Mouse (Mus musculus): ENCODE measurements at regions not wholly inside any gene's neighbourhood (a gene's known extent, or its start where the extent isn't known, plus 50 kb on each side); places are given as distances from the start of the nearest gene placed in this dataset.

DNA sequence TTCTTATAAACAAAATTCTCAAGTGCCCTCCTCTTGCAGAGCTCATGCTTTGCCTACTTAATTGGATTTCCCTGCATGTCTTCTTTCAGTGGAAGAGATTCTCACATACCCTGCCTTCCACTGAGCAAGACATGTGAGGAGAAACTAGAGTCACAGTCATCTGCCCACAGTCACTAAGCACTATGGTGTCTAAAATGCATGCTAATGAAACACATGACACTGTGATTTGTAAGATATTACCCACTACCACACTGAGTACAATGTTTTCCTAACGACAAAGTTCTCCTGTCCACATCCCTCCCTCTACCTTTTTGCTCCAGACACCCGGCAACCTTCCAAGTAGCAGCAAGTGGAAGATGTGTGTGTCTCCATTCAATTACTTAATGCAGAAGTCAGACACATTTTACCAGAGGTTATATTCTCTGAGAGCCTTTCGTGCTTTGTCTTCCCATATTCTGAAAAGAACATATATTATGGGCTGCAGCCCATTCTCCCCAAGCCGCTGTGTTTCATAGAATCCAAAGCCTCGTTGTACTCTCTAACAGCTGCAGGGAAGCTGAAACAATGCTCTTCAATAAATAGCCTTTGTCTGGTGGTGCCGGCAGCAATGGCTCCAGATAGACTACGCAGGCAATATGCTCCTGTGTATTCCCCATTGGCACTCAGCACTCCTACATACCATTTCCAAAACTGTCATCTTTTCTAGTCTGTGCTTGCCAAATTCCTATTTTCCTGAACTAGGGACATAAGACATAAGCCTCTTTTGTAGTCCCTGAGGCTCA lies 670.7 kb downstream of the Poteg start:
- Histone ChIP-seq H3K4me2 (replicated peaks) (no peak overlapping the region), H3K4me1 (no peaks in the 10 kb centered on the region), H3K9me3 (no peaks in the 10 kb centered on the region), H3K27me3 (no peaks in the 10 kb centered on the region), H3K9ac (no peak overlapping the region), H3K27ac (no peak overlapping the region), H3K36me3 (no peaks in the 10 kb centered on the region), H3K4me3 (no peak overlapping the region)
- 81% methylated on average over 7 of the region's 7 CpGs for WGBS
- no peak for ATAC-seq (ENCODE audit: low FRiP score, low read depth)

DNA sequence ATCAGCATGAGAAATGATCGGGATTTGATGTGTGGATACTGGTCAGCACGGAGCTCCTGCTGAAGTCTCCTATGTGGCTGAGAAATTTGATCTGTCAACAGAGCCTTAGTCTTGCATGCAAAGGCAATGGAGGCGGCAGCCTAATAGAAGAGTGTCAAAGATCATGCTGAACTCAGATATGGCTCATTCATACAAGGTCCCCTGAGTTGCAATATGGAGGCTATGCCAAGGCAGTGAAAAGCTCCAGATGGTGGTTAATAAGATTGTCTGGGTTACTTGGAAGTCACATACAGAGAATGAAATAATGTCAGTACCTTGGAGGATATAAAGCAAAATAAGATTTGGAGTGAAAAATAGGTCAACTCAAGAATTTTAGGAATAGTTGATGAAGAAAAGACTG lies 677.6 kb downstream of the Poteg start:
- no peak for ATAC-seq (ENCODE audit: low FRiP score, low read depth)
- no peaks in the 10 kb centered on the region for H3K27me3 ChIP-seq

DNA sequence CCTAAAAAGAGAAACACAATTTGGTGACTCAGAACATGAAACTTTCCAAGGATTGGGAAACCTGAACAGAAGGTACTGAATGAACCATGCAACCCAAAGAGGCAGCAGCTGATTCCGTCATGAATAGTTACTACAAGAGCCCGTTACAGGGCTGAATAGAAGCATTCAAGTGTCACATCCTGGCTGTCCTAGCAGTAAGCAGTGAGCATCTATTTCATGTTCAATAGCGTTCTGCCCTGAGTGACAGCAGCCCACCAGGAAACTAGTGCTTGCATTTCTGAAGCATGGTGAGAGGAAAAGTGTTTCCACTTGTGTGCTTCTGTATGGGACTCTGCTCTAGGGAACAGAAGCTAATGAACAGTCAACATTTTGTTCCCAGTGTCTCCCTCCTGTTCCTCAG lies 694.4 kb downstream of the Poteg start:
- Histone ChIP-seq H3K36me3 (no peaks in the 10 kb centered on the region), H3K4me2 (replicated peaks) (no peak overlapping the region), H3K9me3 (no peaks in the 10 kb centered on the region), H3K4me3 (no peak overlapping the region), H3K9ac (no peak overlapping the region), H3K4me1 (no peaks in the 10 kb centered on the region), H3K27me3 (no peaks in the 10 kb centered on the region), H3K27ac (no peak overlapping the region)
- WGBS, result 73% methylated on average over 3 of the region's 3 CpGs
- no peak for ATAC-seq (ENCODE audit: low FRiP score, low read depth)

More for the DNA sequence above, 677.6 kb downstream of the Poteg start:
- Histone ChIP-seq H3K4me1 (no peaks in the 10 kb centered on the region), H3K4me2 (replicated peaks) (no peak overlapping the region), H3K4me3 (no peak overlapping the region), H3K9me3 (no peaks in the 10 kb centered on the region), H3K9ac (no peak overlapping the region), H3K36me3 (no peaks in the 10 kb centered on the region), H3K27ac (no peak overlapping the region)
- 65% methylated on average over 3 of the region's 3 CpGs for whole genome bisulfite sequencing

DNA sequence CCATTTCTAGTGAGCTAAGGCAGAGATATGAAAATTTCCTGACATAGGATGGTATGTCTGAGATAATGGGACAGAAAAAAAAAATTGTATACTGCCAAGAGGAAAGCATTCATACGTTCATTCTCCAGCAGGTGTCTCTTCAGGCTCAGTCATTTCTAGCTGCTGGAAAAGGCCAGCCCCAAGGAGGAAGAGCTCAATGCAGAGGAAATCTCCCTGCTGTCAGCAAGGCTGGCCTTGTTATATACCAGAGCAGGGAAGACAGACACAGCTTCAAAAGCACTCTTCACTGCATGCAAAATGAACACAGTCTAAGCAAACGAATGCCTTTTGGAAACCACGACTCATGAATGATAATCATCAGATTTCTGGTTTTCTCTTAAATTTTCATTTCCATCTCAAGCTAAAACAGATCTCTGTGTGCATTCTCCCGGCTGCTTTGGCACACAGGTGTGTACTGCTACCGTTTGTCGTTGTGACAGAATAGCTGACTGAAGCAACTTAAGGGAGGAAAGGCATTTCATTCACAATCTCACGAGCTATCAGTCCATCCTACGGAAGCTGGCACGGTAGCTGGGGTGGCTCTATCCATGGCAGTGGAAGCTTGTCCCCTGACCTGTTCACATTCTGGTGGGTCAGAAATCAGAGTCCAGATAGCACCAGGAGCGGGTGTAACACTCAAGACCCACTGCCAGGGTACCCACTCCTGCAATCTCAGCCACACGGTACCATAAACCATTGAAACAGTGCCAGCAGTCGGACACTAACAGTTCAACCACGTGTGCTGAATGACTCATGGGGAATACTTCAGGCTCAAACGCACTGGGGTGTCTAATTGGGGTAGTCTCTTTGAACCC lies 701.4 kb downstream of the Poteg start:
- 70% methylated on average over 14 of the region's 14 CpGs for whole genome bisulfite sequencing
- no peaks in the 10 kb centered on the region for H3K4me1 ChIP-seq
- H3K4me2 ChIP-seq (replicated peaks), result no peak overlapping the region
- no peaks in the 10 kb centered on the region for H3K27me3 ChIP-seq
- no peaks in the 10 kb centered on the region for H3K36me3 ChIP-seq
- H3K4me3 ChIP-seq, result no peak overlapping the region
- no peak overlapping the region for H3K27ac ChIP-seq
- H3K9me3 ChIP-seq, result no peaks in the 10 kb centered on the region
- no peak overlapping the region for H3K9ac ChIP-seq
- ATAC-seq (ENCODE audit: low FRiP score, low read depth), result no peak; the same call in 1 of the 2 replicates

DNA sequence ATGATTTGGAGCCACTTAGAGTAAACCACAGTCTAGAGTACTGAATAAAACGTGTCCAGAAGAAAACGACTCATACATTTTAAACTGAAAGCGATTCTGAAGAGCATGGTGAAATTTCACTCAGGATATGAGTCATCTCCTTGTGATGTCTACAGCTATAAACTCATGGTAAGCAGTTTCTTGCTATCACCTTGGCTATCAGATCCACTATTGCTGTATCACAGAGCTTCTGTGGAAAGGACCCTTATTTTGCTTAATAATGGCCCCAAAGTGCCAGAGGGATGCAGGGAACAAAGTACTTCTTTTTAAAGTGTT lies 701.9 kb downstream of the Poteg start:
- Histone ChIP-seq H3K4me3 (no peak overlapping the region), H3K4me2 (replicated peaks) (no peak overlapping the region), H3K9me3 (no peaks in the 10 kb centered on the region), H3K4me1 (no peaks in the 10 kb centered on the region), H3K27ac (no peak overlapping the region), H3K9ac (no peak overlapping the region), H3K27me3 (no peaks in the 10 kb centered on the region), H3K36me3 (no peaks in the 10 kb centered on the region)
- 72% methylated on average over 3 of the region's 3 CpGs for WGBS
- no peak for ATAC-seq (ENCODE audit: low FRiP score, low read depth)

DNA sequence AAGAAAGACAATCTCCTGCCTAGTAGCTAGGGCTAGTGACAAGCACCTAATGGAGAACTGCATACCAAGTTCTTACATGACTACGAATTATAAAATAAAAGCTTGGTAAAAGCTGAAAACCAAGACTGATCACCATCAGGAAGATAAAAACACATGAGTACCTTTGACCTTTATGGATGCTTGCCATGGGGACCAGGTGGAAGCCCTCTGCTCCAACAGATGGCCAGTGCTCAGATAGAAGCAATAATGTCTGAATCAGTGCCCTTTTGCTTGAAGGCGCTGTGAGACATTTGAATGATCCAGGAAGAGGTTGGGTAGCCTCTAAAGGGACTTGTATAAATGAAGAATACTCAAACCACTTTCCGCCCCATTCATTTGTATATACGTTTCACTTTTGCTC lies 713.2 kb downstream of the Poteg start:
- Histone ChIP-seq H3K27me3 (no peaks in the 10 kb centered on the region), H3K4me3 (no peak overlapping the region), H3K4me1 (no peaks in the 10 kb centered on the region), H3K36me3 (no peaks in the 10 kb centered on the region), H3K4me2 (replicated peaks) (no peak overlapping the region), H3K27ac (no peak overlapping the region), H3K9me3 (no peaks in the 10 kb centered on the region), H3K9ac (no peak overlapping the region)
- no peak for ATAC-seq (ENCODE audit: low FRiP score, low read depth)
- 85% methylated on average over 4 of the region's 4 CpGs for WGBS

DNA sequence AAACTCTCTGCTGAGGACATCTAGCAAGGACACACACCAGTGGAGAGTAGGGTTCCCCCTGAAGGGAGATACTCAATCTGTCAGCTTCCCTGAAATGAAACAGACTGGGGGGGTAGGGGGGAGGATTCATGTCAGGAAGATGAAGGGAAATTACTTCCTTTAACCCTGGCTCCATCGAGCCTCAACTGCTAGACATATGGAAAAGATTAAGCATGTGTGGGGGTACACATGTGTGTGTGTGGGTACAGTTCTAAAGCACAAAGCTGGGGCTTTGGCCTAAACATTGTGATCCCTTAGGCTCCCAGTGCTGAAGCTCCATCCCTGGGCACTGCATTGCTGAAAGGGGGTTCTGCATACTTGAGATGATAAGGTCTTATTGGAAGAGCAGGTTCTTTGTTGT lies 720.6 kb downstream of the Poteg start:
- 13% methylated on average over 1 of the region's 1 CpGs for WGBS
- no peak overlapping the region for H3K4me2 ChIP-seq (replicated peaks)
- H3K27me3 ChIP-seq, result no peaks in the 10 kb centered on the region
- no peak overlapping the region for H3K4me3 ChIP-seq
- 0 out of 2 replicates have a peak, but pooled peaks cover 3% of the 10 kb centered on the region for H3K4me1 ChIP-seq
- ATAC-seq (ENCODE audit: low FRiP score, low read depth), result no peak
- no peaks in the 10 kb centered on the region for H3K9me3 ChIP-seq
- no peaks in the 10 kb centered on the region for H3K36me3 ChIP-seq
- no peak overlapping the region for H3K27ac ChIP-seq
- H3K9ac ChIP-seq, result no peak overlapping the region

- H3K4me2 ChIP-seq (replicated peaks), result no peak overlapping the region
- H3K36me3 ChIP-seq, result no peaks in the 10 kb centered on the region
- 0 out of 2 replicates have a peak, but pooled peaks cover 3% of the 10 kb centered on the region for H3K4me1 ChIP-seq
- no peak overlapping the region for H3K9ac ChIP-seq
- no peak for ATAC-seq (ENCODE audit: low FRiP score, low read depth)
- H3K27me3 ChIP-seq, result no peaks in the 10 kb centered on the region
- WGBS, result 22% methylated on average over 4 of the region's 4 CpGs
- no peak overlapping the region for H3K27ac ChIP-seq
- H3K9me3 ChIP-seq, result no peaks in the 10 kb centered on the region
- H3K4me3 ChIP-seq, result no peak overlapping the region
Measured at GRCm38 (mm10) chr8:28171456-28171855, 724.0 kb downstream of the Poteg start.

DNA sequence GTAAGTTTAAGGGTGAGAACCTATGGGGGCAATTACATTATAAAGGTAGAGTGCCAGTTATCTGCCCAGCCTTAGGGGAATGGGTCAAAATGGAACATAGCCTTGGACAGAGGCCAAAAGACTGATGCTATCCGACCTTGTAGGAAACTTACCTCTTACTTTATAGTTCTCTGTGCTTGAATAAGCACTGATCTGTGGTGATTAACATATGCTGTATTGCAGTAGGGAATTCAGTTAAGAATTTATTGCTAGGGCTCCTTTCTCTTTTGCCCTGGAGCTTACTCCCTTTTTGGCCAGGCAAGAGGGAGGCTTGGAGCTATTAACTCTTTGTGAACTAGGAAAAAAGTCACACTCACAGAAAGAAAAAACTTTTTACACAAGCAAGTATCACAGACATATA lies 748.5 kb downstream of the Poteg start:
- WGBS, result 14% methylated on average over 1 of the region's 1 CpGs

DNA sequence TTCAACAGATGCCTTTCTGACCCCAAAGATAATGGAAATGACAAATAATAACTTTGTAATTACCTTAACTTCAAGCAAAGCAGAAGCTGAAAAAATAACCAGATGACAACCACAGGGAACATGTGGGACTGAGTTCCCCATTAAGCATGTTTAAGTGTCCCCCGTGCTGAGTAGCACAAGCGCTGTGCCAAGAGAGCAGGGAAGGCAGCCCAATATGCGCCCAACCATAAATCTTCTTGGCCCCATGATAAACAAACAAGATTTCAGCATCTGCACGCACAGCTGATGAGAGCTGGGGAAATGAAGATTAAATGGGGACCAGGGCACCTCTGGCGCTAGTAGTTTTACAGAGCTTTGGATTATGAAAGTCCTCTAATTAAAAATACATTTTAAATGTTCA lies 788.1 kb downstream of the Poteg start:
- H3K9ac ChIP-seq, result no peak overlapping the region
- ATAC-seq (ENCODE audit: low FRiP score, low read depth), result no peak
- no peaks in the 10 kb centered on the region for H3K4me1 ChIP-seq
- H3K4me2 ChIP-seq (replicated peaks), result no peak overlapping the region
- H3K27ac ChIP-seq, result no peak overlapping the region
- H3K9me3 ChIP-seq, result no peaks in the 10 kb centered on the region
- 51% methylated on average over 5 of the region's 5 CpGs for WGBS
- no peaks in the 10 kb centered on the region for H3K36me3 ChIP-seq
- no peak overlapping the region for H3K4me3 ChIP-seq
- no peaks in the 10 kb centered on the region for H3K27me3 ChIP-seq

More for the DNA sequence above, 748.5 kb downstream of the Poteg start:
- no peak overlapping the region for H3K4me2 ChIP-seq (replicated peaks)
- no peaks in the 10 kb centered on the region for H3K27me3 ChIP-seq
- H3K4me1 ChIP-seq, result peaks cover 5% of the 10 kb centered on the region
- H3K27ac ChIP-seq, result no peak overlapping the region
- no peaks in the 10 kb centered on the region for H3K9me3 ChIP-seq
- no peak for ATAC-seq (ENCODE audit: low FRiP score, low read depth)
- H3K36me3 ChIP-seq, result no peaks in the 10 kb centered on the region
- no peak overlapping the region for H3K9ac ChIP-seq
- H3K4me3 ChIP-seq, result no peak overlapping the region

- no peak overlapping the region for H3K4me3 ChIP-seq
- H3K36me3 ChIP-seq, result no peaks in the 10 kb centered on the region
- no peaks in the 10 kb centered on the region for H3K27me3 ChIP-seq
- H3K27ac ChIP-seq, result no peak overlapping the region
- H3K4me2 ChIP-seq (replicated peaks), result no peak overlapping the region
- H3K4me1 ChIP-seq, result no peaks in the 10 kb centered on the region
- H3K9me3 ChIP-seq, result no peaks in the 10 kb centered on the region
- H3K9ac ChIP-seq, result no peak overlapping the region
- ATAC-seq (ENCODE audit: low FRiP score, low read depth), result no peak
- 94% methylated on average over 7 of the region's 7 CpGs for WGBS
Measured at GRCm38 (mm10) chr8:28239411-28239810, 791.9 kb downstream of the Poteg start.

GRCm38 (mm10) chr8:28252399-28253240 lies 805.1 kb downstream of the Poteg start:
- no peak overlapping the region for H3K9ac ChIP-seq
- H3K9me3 ChIP-seq, result no peaks in the 10 kb centered on the region
- H3K36me3 ChIP-seq, result no peaks in the 10 kb centered on the region
- H3K4me3 ChIP-seq, result no peak overlapping the region
- no peak overlapping the region for H3K4me2 ChIP-seq (replicated peaks)
- no peak overlapping the region for H3K27ac ChIP-seq
- no peak for ATAC-seq (ENCODE audit: low FRiP score, low read depth)
- H3K4me1 ChIP-seq, result no peaks in the 10 kb centered on the region
- no peaks in the 10 kb centered on the region for H3K27me3 ChIP-seq
- 49% methylated on average over 9 of the region's 9 CpGs for WGBS

Measured in limb, embryonic 13.5 days (tissue).